Mouse (Mus musculus): ENCODE results near the gene Ifi213. TPM values are rescaled to one million over a fixed set of nuclear protein-coding genes. Genes with fewer than 3 reads are reported as not detected.

Ifi213 gene
- 4.4 TPM for polyA plus RNA-seq (2014; fragmentation: Illumina TruSeq; extraction: RNeasy Lipid Tissue Mini Kit (QIAGEN cat#74804); ENCODE audit: low read depth, low replicate concordance)

DNA sequence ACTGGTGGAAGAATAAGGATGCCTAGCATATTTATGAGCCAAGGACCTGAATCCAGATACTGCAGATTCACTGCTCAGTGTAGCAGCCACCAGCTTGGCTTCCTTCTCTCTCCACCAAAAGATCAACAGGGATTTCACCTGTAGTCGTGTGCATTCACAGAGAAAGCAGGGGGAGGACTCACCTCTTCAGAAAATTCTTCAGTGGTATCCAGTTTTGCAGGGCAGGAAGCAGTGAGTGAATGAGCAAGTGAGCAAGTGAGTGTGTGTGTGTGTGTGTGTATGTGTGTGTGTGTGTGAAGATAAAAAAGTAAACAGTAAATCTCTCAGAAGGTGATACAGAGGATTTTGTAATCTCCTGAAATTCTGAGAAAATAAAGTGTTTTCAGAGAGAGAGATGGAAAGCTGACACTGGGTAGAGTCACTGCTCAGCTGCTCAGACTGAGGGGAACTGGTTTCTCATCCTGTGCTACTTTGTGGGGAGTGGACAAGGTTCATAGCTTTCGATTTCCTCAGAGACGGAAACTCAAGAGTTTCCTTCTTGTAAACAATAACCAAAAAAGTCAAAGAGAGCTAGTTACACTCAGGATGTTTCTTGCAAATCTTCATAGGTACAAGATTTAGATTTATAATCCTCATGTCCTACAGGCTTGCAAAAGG lies at the start of gene Ifi213:
TSS of gene Ifi213 (minus strand) at position 437 of the 657 bp plus-strand sequence.

DNA sequence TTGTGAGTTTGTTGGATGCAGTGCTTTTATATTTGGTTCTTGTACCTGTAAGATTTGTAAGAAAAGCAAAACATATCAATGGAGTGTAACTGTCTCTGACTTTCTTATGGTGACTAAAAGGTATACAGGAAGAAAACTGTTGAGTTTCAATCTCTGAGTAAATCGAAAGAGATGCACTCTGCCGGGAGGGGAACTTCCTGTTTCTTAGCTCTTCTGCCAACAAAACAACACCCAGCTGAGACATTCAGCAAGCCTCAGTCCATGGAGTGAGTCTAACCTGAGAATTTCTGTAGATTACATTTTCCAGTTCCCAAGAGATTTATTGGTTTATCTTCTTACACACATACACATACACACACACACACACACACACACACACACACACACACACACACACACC lies 31.5 kb upstream of the Ifi213 start, which contains the start of gene Ifi209:
TSS of gene Ifi209 (plus strand) at position 296 of the 400 bp plus-strand sequence.

DNA sequence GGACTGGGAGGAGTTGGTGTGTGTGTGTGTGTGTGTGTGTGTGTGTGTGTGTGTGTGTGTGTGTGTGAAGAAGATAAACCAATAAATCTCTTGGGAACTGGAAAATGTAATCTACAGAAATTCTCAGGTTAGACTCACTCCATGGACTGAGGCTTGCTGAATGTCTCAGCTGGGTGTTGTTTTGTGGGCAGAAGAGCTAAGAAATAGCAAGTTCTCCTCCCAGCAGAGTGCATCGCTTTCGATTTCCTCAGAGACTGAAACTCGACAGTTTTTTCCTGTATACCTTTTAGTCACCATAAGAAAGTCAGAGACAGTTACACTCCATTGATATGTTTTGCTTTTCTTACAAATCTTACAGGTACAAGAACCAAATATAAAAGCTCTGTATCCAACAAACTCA lies 63.3 kb downstream of the Ifi213 start, which contains the start of gene Ifi214:
TSS of gene Ifi214 (minus strand) at position 167 of the 400 bp plus-strand sequence.

Other genes with a start within 250 kb of the Ifi213 start
- gene Aim2, start 248.4 kb downstream of the Ifi213 start, polyA plus RNA-seq (2014; fragmentation: Illumina TruSeq; extraction: RNeasy Lipid Tissue Mini Kit (QIAGEN cat#74804); ENCODE audit: low read depth, low replicate concordance): 3.3 TPM
- gene Cadm3, start 231.6 kb downstream of the Ifi213 start, polyA plus RNA-seq (2014; fragmentation: Illumina TruSeq; extraction: RNeasy Lipid Tissue Mini Kit (QIAGEN cat#74804); ENCODE audit: low read depth, low replicate concordance): 1.4 TPM
- 1.7 TPM for gene Ifi206, start 108.2 kb downstream of the Ifi213 start, polyA plus RNA-seq (2014; fragmentation: Illumina TruSeq; extraction: RNeasy Lipid Tissue Mini Kit (QIAGEN cat#74804); ENCODE audit: low read depth, low replicate concordance)
- gene Ifi214, start 63.3 kb downstream of the Ifi213 start, polyA plus RNA-seq (2014; fragmentation: Illumina TruSeq; extraction: RNeasy Lipid Tissue Mini Kit (QIAGEN cat#74804); ENCODE audit: low read depth, low replicate concordance): 0.26 TPM
- 4.9 TPM for gene Ifi209, start 31.6 kb upstream of the Ifi213 start, polyA plus RNA-seq (2014; fragmentation: Illumina TruSeq; extraction: RNeasy Lipid Tissue Mini Kit (QIAGEN cat#74804); ENCODE audit: low read depth, low replicate concordance)
- 2.2 TPM for gene Ifi208, start 74.4 kb upstream of the Ifi213 start, polyA plus RNA-seq (2014; fragmentation: Illumina TruSeq; extraction: RNeasy Lipid Tissue Mini Kit (QIAGEN cat#74804); ENCODE audit: low read depth, low replicate concordance)
- 6.9 TPM for gene Ifi207, start 142.5 kb upstream of the Ifi213 start, polyA plus RNA-seq (2014; fragmentation: Illumina TruSeq; extraction: RNeasy Lipid Tissue Mini Kit (QIAGEN cat#74804); ENCODE audit: low read depth, low replicate concordance)
- gene Ifi204, start 167.7 kb upstream of the Ifi213 start, polyA plus RNA-seq (2014; fragmentation: Illumina TruSeq; extraction: RNeasy Lipid Tissue Mini Kit (QIAGEN cat#74804); ENCODE audit: low read depth, low replicate concordance): 20.5 TPM